Mouse (Mus musculus): ENCODE measurements at regions not wholly inside any gene's neighbourhood (a gene's known extent, or its start where the extent isn't known, plus 50 kb on each side); places are given as distances from the start of the nearest gene placed in this dataset.

DNA sequence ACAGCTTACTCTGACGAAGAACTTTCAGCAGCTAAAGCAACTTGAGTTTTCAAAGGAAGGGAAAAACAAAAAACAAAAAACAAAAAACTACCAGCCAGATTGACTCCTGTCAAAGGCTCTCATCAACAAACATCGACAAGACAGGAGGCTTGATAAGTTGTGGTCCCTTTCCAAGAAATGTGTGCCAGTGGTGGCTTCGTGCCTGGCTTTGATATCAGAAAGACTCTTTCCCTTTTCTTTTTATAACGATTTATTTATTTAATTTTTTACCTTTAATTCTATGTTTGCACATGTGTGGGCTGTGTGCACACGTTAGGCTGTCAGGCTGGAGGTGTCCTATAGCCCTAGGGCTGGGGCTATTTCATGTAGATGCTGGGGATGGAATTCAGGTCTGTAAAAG lies 60.4 kb downstream of the Dact1 start:
- no peak for DNase-seq

DNA sequence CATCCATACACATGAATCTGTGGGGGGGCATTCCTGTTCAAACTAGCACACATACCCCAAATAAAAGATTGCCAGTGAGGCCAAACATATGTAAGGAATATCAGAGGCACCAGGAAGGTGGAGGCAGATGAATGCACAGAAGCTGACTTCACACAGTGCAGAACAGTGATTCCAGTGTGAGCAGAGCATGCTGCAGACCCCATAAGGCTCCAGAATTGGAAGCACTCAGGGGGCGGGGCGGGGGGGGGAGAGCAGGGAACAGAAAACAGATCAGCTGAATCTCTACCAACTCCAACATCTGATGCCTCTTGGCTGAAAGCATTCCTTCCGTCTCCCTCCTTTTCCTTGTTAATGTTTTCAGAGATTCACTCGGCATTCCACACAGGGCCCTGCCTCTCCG lies 62.3 kb downstream of the Dact1 start:
- no peak for DNase-seq

- DNase-seq, result no peak
These were observed 63.9 kb downstream of the Dact1 start for GRCm38 (mm10) chr12:71373633-71374032.

GRCm38 (mm10) chr12:71376446-71376845 lies 66.8 kb downstream of the Dact1 start:
- DNase-seq, result no peak

DNA sequence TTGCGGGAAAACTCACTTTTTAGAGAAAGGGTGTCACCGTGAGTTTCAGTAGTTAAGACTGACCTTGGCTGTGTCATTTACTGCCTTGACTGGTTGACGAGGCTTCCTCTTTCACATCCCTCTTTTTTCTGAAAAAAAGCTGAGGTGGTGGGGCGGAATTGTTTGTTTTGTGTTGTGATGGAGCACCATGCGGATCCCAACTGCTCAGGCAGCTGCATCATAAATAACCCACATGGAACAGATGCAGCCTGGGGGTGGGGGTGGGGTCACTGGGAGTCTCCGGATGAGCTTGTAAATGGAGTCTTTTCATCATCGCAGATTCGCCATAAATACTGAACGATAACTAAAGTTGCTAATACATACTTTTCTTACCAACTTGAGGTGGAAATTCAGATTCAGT lies 67.3 kb downstream of the Dact1 start:
- DNase-seq, result no peak

DNA sequence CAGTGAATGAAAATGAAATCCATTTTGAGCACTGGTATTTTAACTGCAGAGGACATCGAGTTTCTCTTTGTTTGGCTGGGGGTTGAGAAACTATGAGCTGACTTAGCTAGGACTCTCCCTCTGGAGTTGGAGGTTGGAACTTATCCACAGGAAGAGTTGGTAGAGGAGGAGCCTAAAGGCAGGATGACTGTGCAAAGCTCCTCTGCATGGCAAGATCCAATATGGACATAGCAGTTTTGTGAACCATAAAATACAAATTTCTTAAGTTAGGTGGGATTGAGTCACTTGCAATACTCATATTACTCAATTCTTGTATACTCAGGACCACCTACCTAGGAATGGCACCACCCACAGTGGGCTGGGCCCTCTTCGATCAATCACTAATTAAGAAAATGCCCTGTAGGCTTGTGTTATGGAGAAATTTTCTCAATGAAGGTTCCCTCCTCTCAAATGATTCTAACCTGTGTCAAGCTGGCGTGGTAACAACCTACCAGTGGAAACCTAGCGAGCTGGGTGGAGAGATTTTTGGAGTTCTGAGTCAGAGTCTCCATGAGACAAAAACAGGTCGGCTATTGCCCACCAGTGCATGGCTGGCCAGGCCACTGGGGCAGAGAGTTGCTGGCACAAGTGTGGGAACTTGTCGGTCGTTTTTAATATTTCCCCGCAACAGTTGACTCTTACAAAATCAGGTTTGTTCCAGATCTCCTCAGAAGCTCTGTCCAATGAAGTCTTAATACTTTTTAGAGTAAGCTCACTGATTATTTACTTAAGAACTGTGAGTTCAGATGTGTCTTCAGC lies 70.1 kb downstream of the Dact1 start:
- no peak for DNase-seq

- DNase-seq, result no peak
These were observed 70.7 kb downstream of the Dact1 start for GRCm38 (mm10) chr12:71380424-71380761.

GRCm38 (mm10) chr12:71386251-71386650 lies 76.6 kb downstream of the Dact1 start:
- DNase-seq, result no peak

DNA sequence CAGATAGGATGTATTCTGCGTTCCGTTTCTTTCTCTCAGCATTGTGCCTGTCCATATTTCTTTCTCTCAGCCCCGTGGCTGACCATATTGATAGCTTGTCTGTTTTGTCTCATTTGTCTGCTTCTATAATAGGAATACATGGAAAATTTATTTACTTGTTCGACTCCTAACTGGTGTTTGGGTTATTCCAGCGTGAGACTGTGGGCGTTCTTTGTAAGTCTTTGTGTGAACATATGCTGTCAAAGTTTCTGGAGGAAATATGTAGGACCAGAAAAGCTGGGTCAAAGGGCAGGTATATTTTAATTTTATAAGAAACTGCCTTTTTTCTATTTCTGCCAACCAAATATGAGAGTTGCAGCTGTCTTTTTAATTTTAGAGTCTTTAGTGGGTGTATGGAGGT lies 81.8 kb downstream of the Dact1 start:
- no peak for DNase-seq

DNA sequence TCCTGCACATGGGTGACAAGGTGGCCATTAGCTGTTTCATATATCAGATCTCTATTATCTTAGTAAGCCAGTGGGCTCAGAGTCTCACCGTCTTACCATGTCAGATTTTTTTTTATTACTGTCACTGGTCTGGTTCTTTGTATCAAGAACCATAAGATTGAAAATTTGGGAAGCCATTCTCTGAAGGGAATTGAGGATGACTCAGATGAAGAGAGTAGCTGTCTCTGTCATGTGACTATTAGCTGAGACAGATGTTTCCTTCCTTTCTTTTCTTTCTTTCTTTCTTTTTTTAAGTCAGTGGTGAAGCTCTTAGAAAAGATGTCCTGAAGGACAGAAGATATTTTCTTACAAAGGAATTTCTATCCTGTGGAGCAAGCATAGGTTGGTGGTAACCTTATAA lies 84.1 kb downstream of the Dact1 start:
- DNase-seq, result no peak

GRCm38 (mm10) chr12:71397456-71397855 lies 87.8 kb downstream of the Dact1 start:
- no peak for DNase-seq

GRCm38 (mm10) chr12:71398701-71399100 lies 89.0 kb downstream of the Dact1 start:
- no peak for DNase-seq

- no peak for DNase-seq
These were observed 90.5 kb downstream of the Dact1 start for GRCm38 (mm10) chr12:71400201-71400600.

- no peak for DNase-seq
These were observed 92.1 kb downstream of the Dact1 start for GRCm38 (mm10) chr12:71401621-71402416.

DNA sequence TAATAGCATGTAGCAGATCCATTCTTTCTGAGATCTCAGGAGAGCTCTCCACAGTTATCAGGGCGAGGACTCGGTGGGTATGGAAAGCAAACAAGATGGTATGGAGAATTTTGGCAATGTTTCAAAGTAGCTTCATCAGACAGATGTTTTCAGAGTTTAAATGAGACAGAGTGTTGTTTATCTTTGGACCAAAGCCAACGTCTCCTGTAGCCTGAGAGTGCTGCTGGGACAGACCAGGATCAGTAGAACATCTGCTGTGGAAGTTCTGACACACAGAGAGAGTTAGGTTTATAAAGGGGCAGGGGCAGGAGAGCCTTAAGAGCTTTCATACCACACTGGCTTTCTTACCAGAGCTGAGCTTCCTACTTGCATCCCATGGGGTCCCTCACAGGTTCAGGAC lies 97.6 kb downstream of the Dact1 start:
- DNase-seq, result no peak

DNA sequence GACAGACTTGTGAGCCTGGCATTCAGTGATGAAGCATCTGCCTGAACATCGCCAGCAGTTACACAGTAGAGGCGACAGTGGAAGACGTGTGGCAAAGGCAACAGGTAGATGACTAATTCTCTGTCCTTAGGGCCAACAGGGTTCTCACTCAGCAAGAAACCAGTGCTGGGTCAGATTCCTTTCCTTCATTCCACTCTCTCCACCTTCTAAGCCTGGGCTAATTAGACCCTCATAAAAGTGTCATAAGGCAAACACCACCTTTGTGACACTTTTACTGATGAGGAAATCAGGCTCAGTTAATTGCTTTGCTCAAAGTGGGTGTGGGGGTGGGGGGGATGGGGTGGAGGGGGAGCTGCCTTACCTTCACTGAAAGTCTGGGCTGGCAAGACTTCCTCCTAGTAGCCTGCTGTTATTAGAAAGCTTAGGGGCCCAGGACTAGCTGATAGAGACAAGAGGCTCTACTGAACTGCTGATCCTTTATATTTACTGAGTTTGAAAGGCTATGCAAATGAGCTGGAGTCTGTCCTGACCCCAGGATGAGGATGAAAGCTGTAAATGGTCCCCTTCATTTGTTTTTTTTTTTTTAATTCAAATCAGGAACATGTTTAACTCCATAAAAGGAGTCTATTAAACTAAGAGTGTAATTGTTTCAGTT lies 98.8 kb downstream of the Dact1 start:
- DNase-seq, result no peak

GRCm38 (mm10) chr12:71412331-71412730 lies 102.6 kb downstream of the Dact1 start:
- DNase-seq, result no peak

GRCm38 (mm10) chr12:71416968-71417367 lies 107.3 kb downstream of the Dact1 start:
- no peak for DNase-seq

GRCm38 (mm10) chr12:71418186-71418585 lies 108.5 kb downstream of the Dact1 start:
- DNase-seq, result peak in 1 of 2 experiments; percentile 66

DNA sequence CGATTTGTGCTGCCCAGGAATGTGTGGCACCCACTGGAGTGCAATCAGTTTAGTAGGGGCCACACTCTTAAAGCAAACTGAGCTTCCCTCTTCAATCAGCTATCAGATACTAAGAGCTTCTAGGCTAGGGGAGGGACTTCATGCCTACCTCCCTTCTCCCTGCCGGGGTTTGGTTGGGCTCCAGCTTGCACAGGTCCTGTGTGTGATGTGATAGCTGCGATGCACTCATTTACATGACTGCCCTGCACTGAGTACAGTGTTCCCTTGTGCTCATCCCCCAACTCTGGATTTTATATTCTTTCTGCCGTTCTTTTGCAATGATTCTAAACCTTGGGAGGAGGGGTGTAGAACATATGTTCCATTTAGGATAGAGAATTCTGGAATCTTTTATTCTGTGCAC lies 109.5 kb downstream of the Dact1 start:
- no peak for DNase-seq

DNA sequence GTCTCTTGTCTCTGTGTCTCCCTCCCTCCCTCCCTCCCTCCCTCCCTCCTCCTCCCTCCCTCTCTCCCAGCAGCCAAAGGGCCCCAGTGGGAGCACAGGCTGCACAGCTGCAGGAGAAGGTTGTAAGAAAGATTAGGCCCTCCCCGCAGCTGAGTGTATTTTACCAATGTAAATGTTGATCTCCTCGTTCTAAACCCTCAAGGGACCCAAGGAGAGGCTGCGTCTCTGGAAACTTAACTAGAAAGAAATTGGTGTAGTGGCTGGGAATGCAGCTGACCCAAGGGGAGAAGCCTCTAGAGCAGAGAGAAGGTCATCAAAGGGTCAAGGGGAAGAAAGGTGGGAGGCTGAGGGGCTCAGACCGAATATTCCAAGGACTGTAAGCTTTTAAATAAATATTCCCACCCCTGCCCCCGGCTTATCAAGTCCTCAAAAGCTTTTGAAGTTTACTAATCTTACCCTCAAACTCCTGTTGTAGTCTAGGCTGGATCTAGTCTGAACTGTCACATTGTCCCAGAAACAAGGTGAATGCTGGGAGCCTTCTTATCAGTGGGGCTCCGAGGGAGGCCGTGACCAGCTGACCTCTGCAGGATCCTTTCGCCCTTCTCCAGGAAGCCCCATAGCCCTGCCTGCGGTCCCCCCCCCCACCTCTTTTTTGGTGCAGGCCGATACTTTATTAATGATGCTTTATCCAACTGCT lies 116.5 kb downstream of the Dact1 start:
- no peak for DNase-seq

- DNase-seq, result no peak
These were observed 118.3 kb downstream of the Dact1 start for GRCm38 (mm10) chr12:71427974-71428373.

DNA sequence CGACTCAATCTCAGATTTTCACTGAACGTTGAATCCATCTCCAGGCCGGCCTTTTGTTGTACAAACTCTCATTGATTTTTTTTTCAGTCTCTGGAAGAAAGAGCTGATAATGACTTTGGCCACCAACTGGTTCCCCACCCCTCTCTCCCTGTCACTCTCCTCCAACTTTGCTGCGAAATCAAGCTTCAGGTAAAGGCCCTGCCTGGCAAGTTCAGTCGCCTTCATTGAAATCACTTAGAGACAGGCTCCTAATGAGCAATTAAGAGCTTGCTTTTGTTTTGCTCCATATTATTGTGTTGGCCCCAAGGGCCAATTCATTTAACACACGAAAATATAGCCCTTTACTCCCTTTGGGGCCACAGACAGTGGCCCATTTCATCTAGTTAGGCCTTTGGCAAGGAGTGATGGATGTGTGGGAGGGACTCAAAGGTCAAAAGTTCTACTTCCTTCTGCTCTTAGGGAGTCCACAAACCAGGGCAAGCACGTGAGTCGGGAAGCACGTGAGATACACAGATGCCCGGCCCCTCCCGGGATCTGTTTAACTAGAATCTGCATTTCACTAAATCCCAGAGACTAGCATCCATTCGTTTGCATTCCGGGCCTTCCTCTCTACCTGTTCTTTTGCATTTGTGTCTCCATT lies 120.0 kb downstream of the Dact1 start:
- peak; percentile 43 to 49 for DNase-seq

Data from kidney, postnatal 25 days (tissue).